Mouse (Mus musculus): Measurements from ENCODE around the gene Usp2.

Gene Usp2

DNA sequence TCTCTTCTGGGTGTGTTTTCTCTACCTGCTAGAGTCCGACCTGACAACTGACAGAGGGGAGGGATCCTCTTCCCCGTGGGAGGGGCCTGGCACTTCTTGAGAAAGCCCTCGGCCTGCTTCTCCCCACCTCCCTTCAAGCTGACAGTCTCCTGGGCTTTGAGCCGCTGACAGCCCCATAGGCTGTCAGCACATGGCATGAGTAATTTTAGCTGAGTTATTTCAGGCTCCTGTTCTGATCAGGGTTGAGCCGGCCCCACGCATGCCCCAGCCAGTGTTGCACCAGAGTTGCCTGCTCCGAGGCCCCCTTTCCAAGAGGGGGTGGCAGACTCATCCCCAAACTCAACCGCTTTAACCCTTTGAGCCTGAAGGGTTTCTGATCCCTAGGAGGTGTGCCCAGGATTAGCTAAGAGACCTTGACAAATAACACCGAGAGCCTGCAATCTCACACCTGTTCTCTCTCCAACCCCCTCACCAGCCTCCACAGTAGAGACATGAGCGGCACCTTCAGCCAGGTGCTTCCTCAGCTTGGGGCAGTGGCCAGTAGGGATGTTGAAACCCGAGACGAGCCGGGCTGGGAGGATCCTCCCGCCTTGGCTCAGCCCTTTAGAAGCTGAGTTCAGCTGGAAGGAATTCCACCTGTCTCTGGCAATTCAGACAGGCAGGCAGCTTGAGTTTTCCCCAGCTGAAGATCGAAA, 21.1 kb downstream of the Usp2 start:
- no peak for TF ChIP-seq POU5F1 (IDR thresholded peaks at IDR 0.05; ENCODE audit: borderline replicate concordance, low read length)
- no peak for TF ChIP-seq CTCF (conservative IDR thresholded peaks at IDR 0.05; ENCODE audit: low read length)
- no peak for TF ChIP-seq NANOG (IDR thresholded peaks at IDR 0.05; ENCODE audit: borderline replicate concordance, low read length)
- peaks cover 78% of the 10 kb centered on the region for H3K4me1 ChIP-seq (replicated peaks; ENCODE audit: low read depth, low read length)
- no peaks in the 10 kb centered on the region for H3K9me3 ChIP-seq (ENCODE audit: low read length)
- peaks cover 60% of the 10 kb centered on the region for H3K27me3 ChIP-seq (ENCODE audit: insufficient read depth, low read length)
- peaks cover 22% of the 10 kb centered on the region for H3K36me3 ChIP-seq (ENCODE audit: insufficient read depth, low read length)
- H3K4me3 ChIP-seq (replicated peaks; ENCODE audit: low read length), result no peak overlapping the region

DNA sequence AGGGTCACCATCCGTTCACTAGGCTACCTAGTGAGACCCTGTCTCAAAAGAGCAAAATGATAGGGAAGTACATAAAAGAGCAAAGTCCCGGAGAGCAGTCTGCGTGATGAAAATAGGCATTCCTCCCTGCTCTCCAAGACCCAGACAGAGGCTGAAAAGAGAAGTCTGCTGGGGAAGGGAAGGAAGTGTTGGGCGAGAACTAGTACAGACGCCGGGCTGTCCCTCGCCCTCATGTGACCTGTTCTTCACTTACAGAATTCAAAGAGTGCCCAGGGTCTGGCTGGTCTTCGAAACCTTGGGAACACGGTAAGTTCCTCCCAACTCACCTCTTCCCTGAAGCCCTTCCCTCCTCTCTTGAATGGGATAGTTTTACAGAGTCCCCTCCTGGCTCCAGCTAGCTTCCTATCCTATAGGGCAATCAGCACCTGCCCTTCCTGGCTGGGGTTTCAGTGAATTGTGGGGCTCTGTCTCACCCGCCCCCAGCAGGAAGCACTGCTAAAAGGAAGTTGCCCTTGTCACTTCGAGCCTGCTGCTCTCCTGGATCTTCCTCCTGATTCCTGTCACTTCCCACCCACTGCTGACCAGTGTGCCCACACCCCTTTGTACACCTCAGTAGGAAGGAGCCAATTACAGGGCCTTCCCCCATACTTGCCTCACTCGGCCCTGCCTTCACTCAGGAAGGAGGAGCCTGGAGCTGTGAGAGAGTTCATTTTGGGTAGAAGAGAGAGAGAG, 22.2 kb downstream of the Usp2 start:
- 0 out of 2 replicates have a peak overlapping the region, but pooled peaks have one; percentile 35 for H3K4me3 ChIP-seq (replicated peaks; ENCODE audit: low read length)

DNA sequence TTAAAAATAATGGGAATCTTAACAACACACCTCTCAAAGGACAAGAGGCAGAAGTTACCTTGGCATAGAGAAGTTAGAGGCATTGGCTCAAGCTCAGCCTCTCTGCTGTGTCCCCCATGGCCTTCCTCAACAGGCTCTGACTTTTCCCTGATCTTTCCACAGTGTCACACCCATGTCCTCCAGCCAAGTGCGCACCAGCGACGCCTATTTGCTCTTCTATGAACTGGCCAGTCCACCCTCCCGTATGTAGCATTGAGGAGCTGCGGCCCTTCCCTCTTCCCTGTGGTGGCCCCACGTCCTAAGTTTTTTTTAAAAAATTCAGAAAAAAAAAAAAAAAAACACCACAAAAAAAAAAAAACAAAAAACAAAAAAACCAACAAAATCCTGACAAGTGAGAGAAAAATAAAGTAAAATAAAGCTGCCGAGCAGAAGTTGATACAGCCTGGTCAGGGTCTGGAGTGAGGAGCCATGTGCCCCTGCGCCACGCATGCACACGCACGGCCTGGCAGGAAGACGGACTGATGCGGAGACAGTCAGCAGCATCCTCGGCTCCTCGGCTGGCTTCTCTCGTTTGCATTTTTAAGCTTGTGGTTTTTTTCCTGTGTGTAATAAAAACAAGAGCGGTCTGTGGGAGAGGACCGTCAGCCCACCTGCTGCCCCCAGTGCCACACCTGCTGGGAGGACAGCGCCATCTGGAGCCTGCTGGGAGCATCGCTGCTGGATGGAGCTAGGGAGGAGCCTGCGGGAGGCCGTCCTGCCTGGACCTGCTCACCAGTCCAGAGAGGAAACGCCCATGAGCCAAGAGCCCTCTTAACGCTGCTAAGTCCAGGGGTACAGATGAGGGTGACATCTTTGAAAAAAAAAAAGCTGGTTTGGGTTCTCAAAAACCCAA, 27.0 kb downstream of the Usp2 start:
- no peak for TF ChIP-seq NANOG (IDR thresholded peaks at IDR 0.05; ENCODE audit: borderline replicate concordance, low read length)
- TF ChIP-seq POU5F1 (IDR thresholded peaks at IDR 0.05; ENCODE audit: borderline replicate concordance, low read length), result no peak
- peak; percentile 86 for TF ChIP-seq CTCF (conservative IDR thresholded peaks at IDR 0.05; ENCODE audit: low read length)
- Histone ChIP-seq H3K4me1 (replicated peaks; ENCODE audit: low read depth, low read length) (peaks cover 64% of the 10 kb centered on the region), H3K9me3 (ENCODE audit: low read length) (no peaks in the 10 kb centered on the region), H3K27me3 (ENCODE audit: insufficient read depth, low read length) (0 out of 2 replicates have a peak, but pooled peaks cover 6% of the 10 kb centered on the region), H3K36me3 (ENCODE audit: insufficient read depth, low read length) (peaks cover 34% of the 10 kb centered on the region), H3K4me3 (replicated peaks; ENCODE audit: low read length) (no peak overlapping the region)

More for the DNA sequence above, 22.2 kb downstream of the Usp2 start:
- peaks cover 27% of the 10 kb centered on the region for H3K36me3 ChIP-seq (ENCODE audit: insufficient read depth, low read length)
- no peaks in the 10 kb centered on the region for H3K9me3 ChIP-seq (ENCODE audit: low read length)
- TF ChIP-seq POU5F1 (IDR thresholded peaks at IDR 0.05; ENCODE audit: borderline replicate concordance, low read length) (no peak), NANOG (IDR thresholded peaks at IDR 0.05; ENCODE audit: borderline replicate concordance, low read length) (no peak), CTCF (conservative IDR thresholded peaks at IDR 0.05; ENCODE audit: low read length) (no peak)
- peaks cover 78% of the 10 kb centered on the region for H3K4me1 ChIP-seq (replicated peaks; ENCODE audit: low read depth, low read length)
- H3K27me3 ChIP-seq (ENCODE audit: insufficient read depth, low read length), result peaks cover 49% of the 10 kb centered on the region

DNA sequence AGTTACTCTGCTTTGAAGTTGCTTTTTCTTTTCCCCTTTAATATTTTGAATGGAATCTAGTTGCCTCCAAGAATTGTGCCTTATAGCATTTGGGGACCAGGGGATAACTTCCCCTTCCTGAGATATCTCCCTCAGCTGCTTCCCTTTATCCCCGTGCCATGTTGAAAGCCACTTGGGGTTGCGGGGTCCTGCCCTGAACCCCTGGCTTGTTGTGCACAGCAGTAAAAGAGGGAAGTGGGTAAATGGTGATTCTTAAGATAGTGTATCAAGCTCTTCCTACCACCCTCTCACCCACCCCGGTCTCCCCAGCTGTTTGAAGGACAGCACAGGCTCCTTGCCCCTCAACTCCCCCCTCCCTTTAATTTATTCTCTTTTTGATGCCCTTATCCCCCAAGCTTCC, 27.9 kb downstream of the Usp2 start:
- TF ChIP-seq NANOG (IDR thresholded peaks at IDR 0.05; ENCODE audit: borderline replicate concordance, low read length) (no peak), CTCF (conservative IDR thresholded peaks at IDR 0.05; ENCODE audit: low read length) (no peak), POU5F1 (IDR thresholded peaks at IDR 0.05; ENCODE audit: borderline replicate concordance, low read length) (no peak)
- no peaks in the 10 kb centered on the region for H3K9me3 ChIP-seq (ENCODE audit: low read length)
- H3K27me3 ChIP-seq (ENCODE audit: insufficient read depth, low read length), result no peaks in the 10 kb centered on the region
- no peak overlapping the region for H3K4me3 ChIP-seq (replicated peaks; ENCODE audit: low read length)
- H3K4me1 ChIP-seq (replicated peaks; ENCODE audit: low read depth, low read length), result peaks cover 56% of the 10 kb centered on the region
- peaks cover 34% of the 10 kb centered on the region for H3K36me3 ChIP-seq (ENCODE audit: insufficient read depth, low read length)

DNA sequence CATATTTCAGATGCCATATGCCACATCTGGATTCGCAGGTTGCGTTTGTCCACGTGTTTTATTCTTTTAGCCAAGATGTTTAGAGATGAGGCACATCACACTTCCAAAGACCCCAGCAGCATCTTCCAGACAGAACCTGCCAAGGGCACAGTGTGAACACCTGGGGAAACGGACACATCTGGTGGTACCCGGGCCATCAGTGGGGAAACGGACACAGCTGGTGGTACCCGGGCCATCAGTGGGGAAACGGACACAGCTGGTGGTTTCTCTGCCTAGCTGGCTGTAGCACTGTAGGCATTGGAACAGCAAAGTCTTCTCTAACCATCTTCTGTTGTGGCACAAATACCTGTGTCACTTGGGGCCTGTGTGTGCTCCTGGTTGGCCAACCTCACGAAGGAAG, 29.0 kb downstream of the Usp2 start:
- H3K4me1 ChIP-seq (replicated peaks; ENCODE audit: low read depth, low read length), result peaks cover 51% of the 10 kb centered on the region
- no peak overlapping the region for H3K4me3 ChIP-seq (replicated peaks; ENCODE audit: low read length)
- H3K9me3 ChIP-seq (ENCODE audit: low read length), result no peaks in the 10 kb centered on the region
- no peak for TF ChIP-seq NANOG (IDR thresholded peaks at IDR 0.05; ENCODE audit: borderline replicate concordance, low read length)
- TF ChIP-seq POU5F1 (IDR thresholded peaks at IDR 0.05; ENCODE audit: borderline replicate concordance, low read length), result no peak
- TF ChIP-seq CTCF (conservative IDR thresholded peaks at IDR 0.05; ENCODE audit: low read length), result no peak
- peaks cover 33% of the 10 kb centered on the region for H3K36me3 ChIP-seq (ENCODE audit: insufficient read depth, low read length)
- H3K27me3 ChIP-seq (ENCODE audit: insufficient read depth, low read length), result no peaks in the 10 kb centered on the region

DNA sequence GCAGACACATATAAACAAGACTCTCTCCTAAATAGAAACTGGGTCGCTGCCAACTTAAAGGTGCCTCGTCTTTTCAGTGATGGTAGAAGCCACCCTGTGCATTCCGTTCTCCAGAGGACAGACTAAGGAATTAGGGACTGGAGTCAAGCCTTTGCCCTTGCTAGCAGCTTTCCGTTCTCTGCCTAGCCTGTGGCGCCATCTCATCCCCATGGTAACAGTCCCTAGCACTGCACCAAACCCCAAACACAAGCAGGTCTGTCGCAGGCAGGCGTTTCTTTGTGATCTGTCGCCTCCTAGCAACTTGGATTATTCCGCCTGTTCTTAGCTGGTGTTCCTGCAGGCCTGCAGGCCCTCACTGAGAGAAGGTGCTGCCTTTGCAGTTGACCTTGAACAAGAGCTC, 29.7 kb downstream of the Usp2 start:
- TF ChIP-seq POU5F1 (IDR thresholded peaks at IDR 0.05; ENCODE audit: borderline replicate concordance, low read length) (no peak), CTCF (conservative IDR thresholded peaks at IDR 0.05; ENCODE audit: low read length) (no peak), NANOG (IDR thresholded peaks at IDR 0.05; ENCODE audit: borderline replicate concordance, low read length) (no peak)
- Histone ChIP-seq H3K4me3 (replicated peaks; ENCODE audit: low read length) (no peak overlapping the region), H3K9me3 (ENCODE audit: low read length) (no peaks in the 10 kb centered on the region), H3K36me3 (ENCODE audit: insufficient read depth, low read length) (peaks cover 25% of the 10 kb centered on the region), H3K4me1 (replicated peaks; ENCODE audit: low read depth, low read length) (peaks cover 51% of the 10 kb centered on the region), H3K27me3 (ENCODE audit: insufficient read depth, low read length) (no peaks in the 10 kb centered on the region)

DNA sequence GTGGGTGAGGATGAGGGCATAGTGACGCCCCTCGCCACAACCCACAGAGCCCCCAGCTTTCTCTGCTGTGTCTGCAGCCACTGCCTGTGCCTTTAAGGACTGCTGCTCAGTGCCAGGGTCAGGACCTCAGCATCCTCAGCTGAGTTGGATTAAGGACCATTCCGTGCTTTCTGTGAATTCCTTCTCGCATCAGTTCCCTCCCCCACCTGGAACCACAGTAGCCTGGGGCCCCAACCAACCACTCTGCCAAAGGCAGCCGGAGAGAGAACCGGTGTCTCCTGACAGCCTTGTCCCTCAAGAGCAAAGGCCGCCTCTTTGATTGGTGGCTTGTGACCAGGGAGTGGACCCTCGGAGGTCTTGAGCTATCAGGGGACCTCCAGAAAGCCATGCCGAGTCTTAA, 34.7 kb downstream of the Usp2 start, which contains the start of gene Mfrp:
TSS of gene Mfrp (plus strand) at position 240 of the 400 bp plus-strand sequence.
- Histone ChIP-seq H3K27me3 (ENCODE audit: insufficient read depth, low read length) (no peaks in the 10 kb centered on the region), H3K36me3 (ENCODE audit: insufficient read depth, low read length) (peaks cover 23% of the 10 kb centered on the region), H3K4me1 (replicated peaks; ENCODE audit: low read depth, low read length) (peaks cover 37% of the 10 kb centered on the region), H3K9me3 (ENCODE audit: low read length) (no peaks in the 10 kb centered on the region), H3K4me3 (replicated peaks; ENCODE audit: low read length) (no peak within 1 kb of the TSS; the same call in 1 of the 2 replicates)
- TF ChIP-seq POU5F1 (IDR thresholded peaks at IDR 0.05; ENCODE audit: borderline replicate concordance, low read length) (no peak), NANOG (IDR thresholded peaks at IDR 0.05; ENCODE audit: borderline replicate concordance, low read length) (no peak), CTCF (conservative IDR thresholded peaks at IDR 0.05; ENCODE audit: low read length) (no peak)

DNA sequence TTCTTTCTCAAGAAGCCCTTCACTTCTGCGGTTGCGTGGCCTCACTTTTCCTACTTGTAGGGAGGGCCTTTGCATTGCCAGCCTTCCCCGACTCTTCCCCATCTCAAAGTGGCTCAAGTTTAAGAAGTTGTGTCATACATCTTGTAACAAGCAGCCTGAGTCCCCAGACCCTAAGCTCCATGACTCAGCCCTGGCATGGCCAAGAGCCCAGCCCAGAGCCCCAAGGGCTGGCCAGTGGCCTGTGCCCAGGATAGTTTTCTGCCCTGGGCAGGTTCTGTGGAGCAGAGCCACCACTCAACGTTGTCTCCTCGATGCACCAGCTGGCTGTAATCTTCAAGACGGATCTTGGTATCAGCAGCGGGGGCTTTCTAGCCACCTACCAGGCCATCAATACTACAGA, 38.1 kb downstream of the Usp2 start:
- Histone ChIP-seq H3K9me3 (ENCODE audit: low read length) (no peaks in the 10 kb centered on the region), H3K4me3 (replicated peaks; ENCODE audit: low read length) (no peak overlapping the region), H3K27me3 (ENCODE audit: insufficient read depth, low read length) (no peaks in the 10 kb centered on the region), H3K36me3 (ENCODE audit: insufficient read depth, low read length) (peaks cover 44% of the 10 kb centered on the region), H3K4me1 (replicated peaks; ENCODE audit: low read depth, low read length) (peaks cover 55% of the 10 kb centered on the region)
- TF ChIP-seq CTCF (conservative IDR thresholded peaks at IDR 0.05; ENCODE audit: low read length) (no peak), POU5F1 (IDR thresholded peaks at IDR 0.05; ENCODE audit: borderline replicate concordance, low read length) (no peak), NANOG (IDR thresholded peaks at IDR 0.05; ENCODE audit: borderline replicate concordance, low read length) (no peak)
